Mouse (Mus musculus) small intestine, adult 10 weeks (tissue): ENCODE results near the gene Bzw2. TPM values are rescaled to one million over a fixed set of nuclear protein-coding genes. Genes with fewer than 3 reads are reported as not detected.

ENCODE experiments used
- polyA plus RNA-seq: library from polyadenylated mRNA; stranded (reverse); fragments of 350-450 nt; fragmentation: Illumina TruSeq; extraction: RNeasy Lipid Tissue Mini Kit (QIAGEN cat#74804); gene quantifications from one replicate; pipeline ENCODE4 v1.2.3, GENCODE M21; 2014; ENCODE audit warnings: low replicate concordance

Gene Bzw2
- polyA plus RNA-seq = 39.2 TPM

GRCm38 (mm10) chr12:36157638-36158308 is at the start of gene Bzw2:
Bzw2 (minus strand) TSS chr12:36158080.

GRCm38 (mm10) chr12:36156637-36157303 is 1.1 kb downstream of the Bzw2 start, which contains the start of gene Ankmy2:
Ankmy2 (plus strand) TSS chr12:36157114.

GRCm38 (mm10) chr12:36042348-36042778 is 115.5 kb downstream of the Bzw2 start, which contains the start of gene Tspan13:
Tspan13 (minus strand) TSS chr12:36042500.

Other genes with a start within 250 kb of the Bzw2 start
- gene Agr3, start 232.5 kb downstream of the Bzw2 start, polyA plus RNA-seq = 20.6 TPM
- gene Agr2, start 165.2 kb downstream of the Bzw2 start, polyA plus RNA-seq = 313 TPM
- gene Tspan13, start 115.6 kb downstream of the Bzw2 start, polyA plus RNA-seq = 262 TPM
- 49.5 TPM for gene Ankmy2, start 966 bp downstream of the Bzw2 start, polyA plus RNA-seq
- gene Lrrc72, start 95.3 kb upstream of the Bzw2 start, polyA plus RNA-seq = not detected
- 3.0 TPM for gene Sostdc1, start 156.1 kb upstream of the Bzw2 start, polyA plus RNA-seq
- 9.6 TPM for gene Ispd, start 223.4 kb upstream of the Bzw2 start, polyA plus RNA-seq
- gene D630036H23Rik, start 224.1 kb upstream of the Bzw2 start, polyA plus RNA-seq = 0.48 TPM